Mouse (Mus musculus) intestine, postnatal 0 days (tissue): ENCODE data around the gene Arid3a. TPM values are rescaled to one million over a fixed set of nuclear protein-coding genes. Genes with fewer than 3 reads are reported as not detected.
A peak's percentile ranks its signal among the peaks of the same experiment; 100 is the strongest.

ENCODE experiments used
- ATAC-seq: fragments of 200-750 bp; cut with Nextera tagmentation; 2 replicates; pipeline ENCODE4 v1.8.0; 2017; ENCODE audit warnings: mild to moderate bottlenecking, moderate TSS enrichment, moderate library complexity
- H3K27ac ChIP-seq: fragments of 300-500 bp; sonication (generic); 2 replicates; pipeline ENCODE4 v1.5.1; 2014; ENCODE audit warnings: mild to moderate bottlenecking, low read depth, low read length, moderate library complexity
- H3K27me3 ChIP-seq: fragments of 300-500 bp; sonication (generic); replicated peaks from 2 replicates; pipeline ENCODE4 v1.6.1; 2014; ENCODE audit warnings: low read length, mixed read lengths; ENCODE audit not compliant: control insufficient read depth, insufficient read depth
- H3K36me3 ChIP-seq: fragments of 300-500 bp; sonication (generic); 2 replicates; pipeline ENCODE4 v1.6.1; 2014; ENCODE audit warnings: mild to moderate bottlenecking, moderate library complexity; ENCODE audit not compliant: control insufficient read depth, insufficient read depth
- H3K4me1 ChIP-seq: fragments of 300-500 bp; sonication (generic); replicated peaks from 2 replicates; pipeline ENCODE4 v1.6.1; 2014; ENCODE audit warnings: antibody characterized with exemption, low read length, mixed read lengths; ENCODE audit not compliant: control insufficient read depth, insufficient read depth
- H3K4me2 ChIP-seq: fragments of 300-500 bp; sonication (generic); replicated peaks from 2 replicates; pipeline ENCODE4 v1.6.1; 2014; ENCODE audit warnings: low read depth, mild to moderate bottlenecking, moderate library complexity
- H3K4me3 ChIP-seq: fragments of 300-500 bp; sonication (generic); 2 replicates; pipeline ENCODE4 v1.5.1; 2014; ENCODE audit warnings: low read depth, low read length
- H3K9ac ChIP-seq: fragments of 300-500 bp; sonication (generic); 2 replicates; pipeline ENCODE4 v1.6.1; 2014; ENCODE audit warnings: mild to moderate bottlenecking, low read depth, low read length
- H3K9me3 ChIP-seq: fragments of 300-500 bp; sonication (generic); 2 replicates; pipeline ENCODE4 v1.6.1; 2016; ENCODE audit warnings: mixed run types; ENCODE audit not compliant: control insufficient read depth
- CTCF ChIP-seq: sonication (generic); IDR thresholded peaks from 2 replicates; pipeline ENCODE4 v1.5.1; 2016; ENCODE audit warnings: low read depth, mild to moderate bottlenecking, control low read depth, antibody characterized with exemption, moderate library complexity
- WGBS: fragments of 180-500 bp; shearing (Covaris S2); extraction: QIAGEN DNeasy Blood & Tissue Kit; methylation state at CpG from one replicate; pipeline ENCODE4 v1.1.7; 2014; 5-methylcytosine and 5-hydroxymethylcytosine counted together
- polyA plus RNA-seq: library from polyadenylated mRNA; unstranded; fragments of >200 nt; fragmentation: Nextera tagmentation; extraction: Ambion mirVana; gene quantifications from 2 replicates; pipeline ENCODE4 v1.2.1, GENCODE M21; 2015

The Arid3a gene
- polyA plus RNA-seq, 1 experiment from 2014 or later: 8.7 TPM

DNA sequence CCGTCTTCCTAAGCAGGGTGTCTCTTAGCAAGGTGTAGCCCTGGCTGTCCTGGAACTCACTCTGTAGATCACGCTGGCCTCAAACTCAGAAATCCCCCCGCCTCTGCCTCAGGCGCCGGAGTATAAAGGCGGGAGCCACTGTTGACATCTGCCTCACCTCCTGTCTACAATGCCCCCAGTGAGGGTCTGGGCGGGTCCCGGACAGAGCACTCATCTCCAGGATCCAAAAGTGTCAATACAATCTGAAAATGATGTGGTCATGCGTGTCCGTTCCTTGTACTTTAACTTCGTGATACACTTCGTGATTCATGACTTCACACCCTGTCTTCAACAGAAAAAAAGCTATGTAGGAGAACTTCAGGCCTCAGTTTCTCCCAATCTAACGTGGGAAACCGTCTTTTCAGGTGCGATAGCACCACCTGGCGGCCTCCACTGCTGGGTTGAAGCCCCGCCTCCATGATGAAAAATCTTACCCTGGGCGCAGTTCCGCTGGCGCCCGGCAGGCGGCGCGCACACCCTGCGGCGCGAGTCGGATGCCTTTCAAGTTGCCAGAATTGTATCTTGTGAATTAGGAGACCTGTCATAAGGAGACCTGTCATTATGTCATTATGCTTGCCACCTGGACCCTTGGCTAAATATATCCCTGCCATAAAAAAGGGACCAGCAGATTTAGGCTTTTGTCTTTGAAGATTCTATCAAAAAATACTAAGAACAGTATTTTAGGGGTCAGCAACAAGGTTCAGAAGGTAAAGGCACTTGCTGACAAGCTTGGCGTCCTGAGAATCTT lies 1.7 kb upstream of the Arid3a start:
- no peaks in the 10 kb centered on the region for H3K9me3 ChIP-seq
- H3K36me3 ChIP-seq: peaks cover 2% of the 10 kb centered on the region; the same call in 1 of the 2 replicates
- peak overlapping the region; percentile 90 for H3K4me2 ChIP-seq
- H3K4me3 ChIP-seq: no peak overlapping the region
- 11% methylated on average over 29 of the region's 29 CpGs for WGBS
- 0 out of 2 replicates have a peak overlapping the region, but pooled peaks have one; percentile 92 for H3K27ac ChIP-seq
- TF ChIP-seq CTCF: peak; percentile 100
- H3K4me1 ChIP-seq: peaks cover 7% of the 10 kb centered on the region; the same call in 1 of the 2 replicates
- peaks cover 21% of the 10 kb centered on the region for H3K27me3 ChIP-seq
- no peak for ATAC-seq
- H3K9ac ChIP-seq: no peak overlapping the region

DNA sequence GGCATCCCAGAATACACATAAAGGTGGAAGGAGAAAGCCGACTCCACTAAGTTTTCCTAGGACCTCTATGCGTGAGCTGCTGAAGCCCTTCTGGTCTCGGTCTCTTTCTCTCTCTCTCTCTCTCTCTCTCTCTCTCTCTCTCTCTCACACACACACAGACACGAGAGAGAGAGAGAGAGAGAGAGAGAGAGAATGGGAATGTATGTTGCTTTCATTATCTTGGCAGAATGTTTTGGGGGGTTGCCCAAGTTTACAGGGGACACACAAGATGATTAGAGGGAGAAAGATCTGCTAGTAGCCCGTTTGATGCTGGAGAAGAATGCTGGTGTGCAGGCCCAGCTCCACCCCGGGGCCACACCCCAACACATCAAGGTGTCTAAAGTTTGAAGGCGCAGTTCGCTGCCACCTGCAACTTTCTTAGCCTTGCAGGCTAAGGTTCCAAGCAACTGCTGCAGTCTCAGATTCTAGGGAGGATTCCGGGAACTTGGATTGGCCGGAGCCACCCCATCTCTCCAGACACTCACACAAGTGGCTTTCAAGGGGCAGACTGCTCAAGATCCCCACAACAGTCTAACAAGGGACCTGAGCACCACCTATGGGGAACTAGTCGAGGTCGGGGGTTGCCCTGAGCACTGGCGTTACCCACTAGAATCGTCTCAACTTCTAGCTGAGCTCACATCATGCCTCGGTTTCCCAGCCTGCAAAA lies 905 bp upstream of the Arid3a start:
- Histone ChIP-seq H3K9ac (peak overlapping the region; percentile 91), H3K4me1 (peaks cover 7% of the 10 kb centered on the region; the same call in 1 of the 2 replicates), H3K27ac (peak overlapping the region; percentile 92), H3K4me3 (peak overlapping the region; percentile 98), H3K4me2 (peak overlapping the region; percentile 90), H3K9me3 (no peaks in the 10 kb centered on the region), H3K27me3 (peaks cover 13% of the 10 kb centered on the region), H3K36me3 (peaks cover 10% of the 10 kb centered on the region)
- TF ChIP-seq CTCF: 0 out of 2 replicates have a peak, but pooled peaks have one; percentile 1
- 5% methylated on average over 15 of the region's 15 CpGs for WGBS
- no peak; the same call in 1 of the 2 replicates for ATAC-seq

DNA sequence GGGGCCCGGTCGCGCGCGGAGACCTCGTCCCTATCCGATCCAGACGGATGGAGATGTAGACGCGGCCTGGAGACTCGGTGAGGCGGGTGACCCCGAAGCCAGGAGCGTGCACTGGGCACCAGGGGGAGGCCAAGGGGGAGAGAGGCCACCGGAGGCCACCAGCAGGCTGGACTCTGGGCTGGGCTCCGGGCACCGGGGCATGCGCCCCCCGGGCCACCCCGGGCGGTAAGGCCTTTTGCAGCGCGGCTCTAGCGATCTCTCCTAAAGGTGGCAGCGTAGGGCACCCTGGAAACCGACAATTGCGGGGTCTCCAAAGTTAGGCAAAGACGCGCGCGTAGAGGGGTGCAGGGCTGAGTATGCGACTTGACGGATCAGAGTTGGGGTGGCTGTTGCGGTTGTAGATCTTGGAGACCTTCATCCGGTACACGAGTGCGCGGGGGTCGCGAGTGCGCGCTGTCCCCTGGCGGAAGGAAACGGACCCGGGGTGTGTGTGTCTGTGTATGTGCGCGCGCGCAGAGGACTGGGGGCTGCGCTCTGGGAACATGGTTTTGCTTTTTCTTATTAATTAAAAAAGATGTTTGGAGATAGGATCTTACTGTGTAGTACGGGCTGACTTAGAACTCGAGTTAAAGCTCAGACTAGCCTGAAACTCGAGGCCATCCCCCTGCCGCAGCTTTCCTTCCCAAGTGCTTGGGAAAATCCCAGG lies 634 bp downstream of the Arid3a start:
- H3K4me1 ChIP-seq: peaks cover 6% of the 10 kb centered on the region; the same call in 1 of the 2 replicates
- H3K4me2 ChIP-seq: peak overlapping the region; percentile 90
- peak; percentile 50 for TF ChIP-seq CTCF
- peak overlapping the region; percentile 92 for H3K27ac ChIP-seq
- H3K9ac ChIP-seq: peak overlapping the region; percentile 91
- no peaks in the 10 kb centered on the region for H3K9me3 ChIP-seq
- under 1% methylated on average over 54 of the region's 54 CpGs for WGBS
- H3K27me3 ChIP-seq: peaks cover under 1% of the 10 kb centered on the region; the same call in 1 of the 2 replicates
- ATAC-seq: peak; percentile 26
- peak overlapping the region; percentile 98 for H3K4me3 ChIP-seq
- H3K36me3 ChIP-seq: peaks cover 22% of the 10 kb centered on the region

DNA sequence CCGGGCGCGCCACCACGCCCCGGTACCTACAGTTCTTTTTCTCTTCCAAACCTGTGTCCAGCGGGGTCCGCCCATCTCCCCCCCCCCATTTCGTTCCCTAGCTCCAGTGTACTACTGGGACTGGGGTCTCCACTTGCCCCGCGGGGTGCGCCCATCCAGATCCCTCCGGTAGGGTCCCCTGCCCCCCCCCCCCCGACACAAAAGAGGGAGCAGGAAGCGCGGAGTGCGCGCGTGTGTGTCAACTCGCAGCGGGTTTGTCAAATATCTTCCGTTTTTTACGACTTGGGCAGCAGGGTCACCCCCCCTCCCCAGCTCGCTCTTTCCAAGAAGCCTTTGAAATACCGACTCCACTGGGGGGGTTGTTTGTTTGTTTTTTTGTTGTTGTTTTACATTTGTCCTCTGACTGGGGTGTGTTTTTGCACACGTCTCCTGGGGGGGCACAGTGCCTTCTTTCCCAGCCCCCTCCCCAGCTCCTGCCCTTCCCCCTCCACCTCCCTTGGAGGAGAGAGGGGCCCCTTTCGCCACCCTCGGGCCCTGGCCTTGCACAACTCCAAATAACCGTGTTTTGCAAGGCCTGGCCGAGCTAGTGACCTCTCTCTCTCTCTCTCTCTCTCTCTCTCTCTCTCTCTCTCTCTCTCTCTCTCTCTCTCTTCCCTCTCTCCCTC lies 1.3 kb downstream of the Arid3a start:
- no peak for ATAC-seq
- TF ChIP-seq CTCF: no peak
- H3K4me1 ChIP-seq: peaks cover 10% of the 10 kb centered on the region; the same call in 1 of the 2 replicates
- H3K4me2 ChIP-seq: peak overlapping the region; percentile 90
- peak overlapping the region; percentile 91 for H3K9ac ChIP-seq
- 0% methylated on average over 28 of the region's 29 CpGs for WGBS
- peak overlapping the region; percentile 98 for H3K4me3 ChIP-seq
- no peaks in the 10 kb centered on the region for H3K27me3 ChIP-seq
- H3K36me3 ChIP-seq: peaks cover 22% of the 10 kb centered on the region
- peak overlapping the region; percentile 92 for H3K27ac ChIP-seq
- H3K9me3 ChIP-seq: no peaks in the 10 kb centered on the region

GRCm38 (mm10) chr10:79928907-79929701 lies 2.3 kb downstream of the Arid3a start:
- no peaks in the 10 kb centered on the region for H3K27me3 ChIP-seq
- WGBS: 22% methylated on average over 9 of the region's 9 CpGs
- peak overlapping the region; percentile 45 for H3K9ac ChIP-seq
- H3K4me2 ChIP-seq: peak overlapping the region; percentile 90
- peaks cover 18% of the 10 kb centered on the region for H3K4me1 ChIP-seq
- ATAC-seq: no peak
- H3K36me3 ChIP-seq: peaks cover 22% of the 10 kb centered on the region
- H3K9me3 ChIP-seq: no peaks in the 10 kb centered on the region
- peak overlapping the region; percentile 98 for H3K4me3 ChIP-seq
- peak overlapping the region; percentile 92 for H3K27ac ChIP-seq
- TF ChIP-seq CTCF: no peak
